Mouse (Mus musculus) stomach, embryonic 16.5 days (tissue): ENCODE measurements around the gene Cgref1. TPM values are rescaled to one million over a fixed set of nuclear protein-coding genes. Genes with fewer than 3 reads are reported as not detected.

Experiments
- ATAC-seq: fragments of 200-750 bp; cut with Nextera tagmentation; 2 replicates; pipeline ENCODE4 v1.8.0; 2017; ENCODE audit warnings: moderate number of reproducible peaks, moderate TSS enrichment; ENCODE audit not compliant: insufficient read depth, low FRiP score
- H3K27ac ChIP-seq: fragments of 300-500 bp; sonication (generic); 2 replicates; pipeline ENCODE4 v1.5.1; 2014; ENCODE audit warnings: low read length
- H3K27me3 ChIP-seq: fragments of 300-500 bp; sonication (generic); 2 replicates; pipeline ENCODE4 v1.6.1; 2014; ENCODE audit warnings: low read length, control low read depth, mixed read lengths; ENCODE audit not compliant: control insufficient read depth, insufficient read depth
- H3K36me3 ChIP-seq: fragments of 300-500 bp; sonication (generic); 2 replicates; pipeline ENCODE4 v1.6.1; 2014; ENCODE audit warnings: low read length; ENCODE audit not compliant: control insufficient read depth, insufficient read depth
- H3K4me1 ChIP-seq: fragments of 300-500 bp; sonication (generic); 2 replicates; pipeline ENCODE4 v1.6.1; 2014; ENCODE audit warnings: low read length, control low read depth, mixed read lengths; ENCODE audit not compliant: control insufficient read depth, insufficient read depth
- H3K4me2 ChIP-seq: fragments of 300-500 bp; sonication (generic); 2 replicates; pipeline ENCODE4 v1.6.1; 2014; ENCODE audit warnings: low read depth, low read length, mixed read lengths
- H3K4me3 ChIP-seq: fragments of 300-500 bp; sonication (generic); replicated peaks from 2 replicates; pipeline ENCODE4 v1.5.1; 2014; ENCODE audit warnings: mild to moderate bottlenecking, low read length
- H3K9ac ChIP-seq: fragments of 300-500 bp; sonication (generic); 2 replicates; pipeline ENCODE4 v1.6.1; 2014; ENCODE audit warnings: low read length
- H3K9me3 ChIP-seq: fragments of 300-500 bp; sonication (generic); replicated peaks from 2 replicates; pipeline ENCODE4 v1.6.1; 2016; ENCODE audit warnings: low read length, control low read depth; ENCODE audit not compliant: control insufficient read depth
- WGBS: fragments of 180-500 bp; shearing (Covaris S2); extraction: QIAGEN DNeasy Blood & Tissue Kit; methylation state at CpG from one replicate; pipeline ENCODE4 v1.1.7; 2014; 5-methylcytosine and 5-hydroxymethylcytosine counted together
- polyA plus RNA-seq: library from polyadenylated mRNA; unstranded; fragments of >200 nt; fragmentation: Nextera tagmentation; extraction: Ambion mirVana; gene quantifications from 2 replicates; pipeline ENCODE4 v1.2.1, GENCODE M21; 2015

The Cgref1 gene
- polyA plus RNA-seq, 1 experiment from 2014 or later = 14.3 TPM

DNA sequence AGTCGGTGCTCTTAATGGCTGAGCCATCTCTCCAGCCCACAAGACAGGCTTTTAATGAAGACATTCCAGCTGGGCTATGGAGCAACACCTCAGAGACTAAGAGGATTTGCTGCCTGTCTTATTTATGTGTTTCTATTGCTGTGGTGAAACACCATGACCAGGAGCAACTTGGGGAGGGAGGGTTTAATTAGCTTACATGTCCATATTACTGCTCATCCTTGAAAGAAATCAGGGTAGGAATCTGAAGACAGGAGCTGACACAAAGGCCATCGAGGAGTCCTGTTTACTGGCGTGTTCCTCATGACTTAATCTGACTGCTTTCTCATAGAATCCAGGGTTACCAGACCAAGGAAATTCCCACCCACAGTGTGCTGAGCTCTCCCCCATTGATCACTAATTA is 18.5 kb upstream of the Cgref1 start:
- ATAC-seq = no peak
- 79% methylated on average over 3 of the region's 3 CpGs for WGBS
- H3K4me3 ChIP-seq = no peak overlapping the region
- H3K27me3 ChIP-seq = no peaks in the 10 kb centered on the region
- no peak overlapping the region for H3K4me2 ChIP-seq
- peaks cover 4% of the 10 kb centered on the region for H3K4me1 ChIP-seq
- H3K9me3 ChIP-seq = no peaks in the 10 kb centered on the region
- H3K9ac ChIP-seq = no peak overlapping the region
- no peak overlapping the region for H3K27ac ChIP-seq
- no peaks in the 10 kb centered on the region for H3K36me3 ChIP-seq

DNA sequence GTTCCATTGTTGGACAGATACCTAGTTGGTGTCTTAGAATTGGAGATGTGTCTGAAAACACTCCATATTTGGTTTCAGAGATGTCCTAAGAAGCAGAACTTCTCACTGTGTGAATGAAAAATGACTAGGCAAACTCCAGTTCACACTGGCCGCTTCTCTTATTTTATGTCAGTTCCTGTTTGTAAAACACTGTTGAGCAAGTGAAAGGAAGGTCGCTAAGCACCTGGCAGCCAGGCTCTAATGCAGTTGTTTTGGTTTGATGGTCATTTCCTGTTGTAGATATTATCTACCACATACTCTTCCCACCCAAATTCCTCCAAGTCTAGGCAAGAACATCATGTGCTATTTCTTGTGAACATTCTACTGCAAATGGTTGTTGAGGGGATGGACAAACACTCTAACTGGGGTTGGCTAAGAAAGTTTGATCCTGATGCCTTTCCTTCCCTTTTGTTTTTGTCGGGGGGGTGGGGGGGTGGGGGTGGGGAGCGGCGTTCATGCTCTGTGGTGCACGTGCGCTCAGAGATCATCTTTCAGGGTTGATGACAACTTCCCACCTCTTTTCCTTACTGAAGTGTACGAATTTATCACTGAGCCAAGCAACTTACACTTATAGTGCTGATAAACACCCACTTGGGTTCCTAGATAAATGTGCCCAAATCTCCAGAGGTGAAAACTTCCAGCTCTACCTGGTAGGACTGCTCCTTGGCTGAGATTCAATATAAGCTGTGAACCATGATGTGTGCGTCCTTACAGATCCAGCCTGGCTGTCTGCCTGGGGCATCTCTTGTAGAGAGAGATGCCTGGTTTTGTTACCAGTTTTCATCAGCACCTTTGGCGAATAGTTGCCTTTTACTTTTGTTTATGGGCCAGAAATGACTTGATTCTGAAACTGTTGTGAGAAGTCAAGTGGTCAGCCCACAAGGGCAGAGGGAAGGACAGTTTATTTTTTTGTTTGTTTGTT is 16.4 kb upstream of the Cgref1 start:
- Histone ChIP-seq H3K4me3 (no peak overlapping the region), H3K4me2 (no peak overlapping the region), H3K27me3 (no peaks in the 10 kb centered on the region), H3K4me1 (peaks cover 19% of the 10 kb centered on the region), H3K36me3 (peaks cover 10% of the 10 kb centered on the region; the same call in 1 of the 2 replicates), H3K27ac (no peak overlapping the region), H3K9me3 (no peaks in the 10 kb centered on the region), H3K9ac (no peak overlapping the region)
- no peak for ATAC-seq
- WGBS = 65% methylated on average over 10 of the region's 10 CpGs

DNA sequence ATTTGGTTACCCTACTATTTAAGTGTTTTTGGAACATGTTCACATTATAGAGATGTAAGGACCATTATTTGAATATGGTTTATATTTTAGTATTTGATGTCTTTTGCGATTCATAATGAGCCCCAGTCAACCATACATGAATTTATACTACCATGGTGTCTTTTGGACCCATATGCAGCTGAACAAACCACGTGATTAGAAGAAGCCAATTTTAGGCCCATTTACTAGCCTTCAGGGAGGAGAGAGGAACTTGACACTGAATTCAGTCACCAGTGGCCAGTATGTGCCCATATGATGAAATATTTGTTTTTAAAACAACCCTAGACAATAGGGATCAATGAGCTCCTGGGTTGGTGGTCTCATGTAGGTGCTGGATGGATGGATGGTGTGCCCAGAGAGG is 15.4 kb upstream of the Cgref1 start:
- Histone ChIP-seq H3K4me3 (peak overlapping the region; percentile 77), H3K4me1 (peaks cover 19% of the 10 kb centered on the region), H3K27ac (peak overlapping the region; percentile 66; the same call in 1 of the 2 replicates), H3K36me3 (peaks cover 10% of the 10 kb centered on the region; the same call in 1 of the 2 replicates), H3K9ac (peak overlapping the region; percentile 93; the same call in 1 of the 2 replicates), H3K27me3 (no peaks in the 10 kb centered on the region), H3K9me3 (no peaks in the 10 kb centered on the region), H3K4me2 (peak overlapping the region; percentile 61)
- no peak for ATAC-seq
- WGBS = 84% methylated on average over 2 of the region's 2 CpGs

DNA sequence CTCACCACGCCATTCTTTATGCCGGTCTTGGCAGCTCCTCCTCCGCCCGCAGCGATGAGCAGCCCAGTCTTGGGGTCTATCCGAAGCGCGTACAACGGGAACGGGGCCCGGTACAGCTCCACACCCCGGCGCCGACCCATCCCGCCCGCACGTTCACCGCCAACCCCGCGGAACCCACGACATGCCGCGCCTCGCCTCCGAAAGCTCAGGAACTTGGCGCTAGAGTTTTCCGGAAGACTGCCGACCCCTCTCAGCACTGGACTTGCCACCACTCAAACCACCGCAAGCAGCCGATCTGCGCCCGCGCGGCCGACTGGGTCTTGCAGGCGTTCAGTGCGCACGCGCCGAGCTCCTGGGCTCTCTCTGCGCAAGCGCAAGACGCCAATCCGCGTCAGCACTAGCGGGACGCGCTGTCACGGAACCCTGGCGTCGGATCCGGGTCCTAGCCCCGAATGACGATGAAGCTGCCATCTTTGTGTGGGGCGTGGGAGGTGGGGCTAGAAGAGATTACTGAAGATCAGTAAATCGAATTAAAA is 14.6 kb upstream of the Cgref1 start, which contains the start of gene Preb:
Gene Preb, minus strand, starts transcription at position 396 of the 536 bp plus-strand sequence.
- ATAC-seq = peak; percentile 98
- peak within 1 kb of the TSS; percentile 91 for H3K27ac ChIP-seq
- H3K27me3 ChIP-seq = no peaks in the 10 kb centered on the region
- peaks cover 19% of the 10 kb centered on the region for H3K4me1 ChIP-seq
- peaks cover 10% of the 10 kb centered on the region; the same call in 1 of the 2 replicates for H3K36me3 ChIP-seq
- under 1% methylated on average over 56 of the region's 56 CpGs for whole genome bisulfite sequencing
- H3K9ac ChIP-seq = peak within 1 kb of the TSS; percentile 93
- H3K9me3 ChIP-seq = no peaks in the 10 kb centered on the region
- peak within 1 kb of the TSS; percentile 84 for H3K4me2 ChIP-seq
- peak within 1 kb of the TSS; percentile 77 for H3K4me3 ChIP-seq

DNA sequence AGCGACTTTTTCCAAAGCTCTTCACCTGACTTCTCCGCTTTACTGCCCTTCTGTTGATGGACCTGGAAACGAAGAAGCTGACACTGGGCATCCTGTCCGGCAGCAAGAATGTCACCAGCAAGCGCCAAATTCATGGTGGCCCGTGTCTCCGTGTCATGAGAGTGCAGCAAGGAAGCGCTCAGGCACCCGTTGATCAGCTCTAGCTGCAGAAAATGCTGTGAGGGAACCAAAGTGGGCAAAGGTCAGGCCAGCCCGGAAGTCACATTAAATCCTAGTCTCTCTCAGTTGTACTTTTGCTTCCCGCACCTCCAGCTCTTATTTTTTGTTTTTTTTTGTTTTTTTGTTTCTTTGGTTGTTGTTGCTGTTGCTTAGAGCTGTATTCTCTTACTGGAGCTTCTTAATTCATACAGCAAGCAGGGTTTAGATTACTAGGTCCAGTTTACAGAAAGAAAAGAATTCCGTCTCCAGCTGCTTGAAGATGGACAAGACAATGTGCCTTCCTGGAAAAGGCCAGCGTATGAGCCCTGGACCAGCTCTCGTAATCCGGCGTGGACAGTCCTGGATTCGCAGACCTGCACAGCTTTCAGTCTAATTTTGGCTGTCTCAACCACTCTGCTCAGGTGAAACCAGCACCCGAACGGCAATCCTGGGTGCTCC is 13.9 kb upstream of the Cgref1 start:
- peaks cover 16% of the 10 kb centered on the region; the same call in 1 of the 2 replicates for H3K36me3 ChIP-seq
- H3K9me3 ChIP-seq = no peaks in the 10 kb centered on the region
- H3K27me3 ChIP-seq = no peaks in the 10 kb centered on the region
- peak overlapping the region; percentile 93 for H3K9ac ChIP-seq
- peak; percentile 4; the same call in 1 of the 2 replicates for ATAC-seq
- H3K27ac ChIP-seq = peak overlapping the region; percentile 91
- H3K4me2 ChIP-seq = peak overlapping the region; percentile 84
- H3K4me1 ChIP-seq = peaks cover 19% of the 10 kb centered on the region
- peak overlapping the region; percentile 77 for H3K4me3 ChIP-seq
- 23% methylated on average over 19 of the region's 19 CpGs for WGBS

DNA sequence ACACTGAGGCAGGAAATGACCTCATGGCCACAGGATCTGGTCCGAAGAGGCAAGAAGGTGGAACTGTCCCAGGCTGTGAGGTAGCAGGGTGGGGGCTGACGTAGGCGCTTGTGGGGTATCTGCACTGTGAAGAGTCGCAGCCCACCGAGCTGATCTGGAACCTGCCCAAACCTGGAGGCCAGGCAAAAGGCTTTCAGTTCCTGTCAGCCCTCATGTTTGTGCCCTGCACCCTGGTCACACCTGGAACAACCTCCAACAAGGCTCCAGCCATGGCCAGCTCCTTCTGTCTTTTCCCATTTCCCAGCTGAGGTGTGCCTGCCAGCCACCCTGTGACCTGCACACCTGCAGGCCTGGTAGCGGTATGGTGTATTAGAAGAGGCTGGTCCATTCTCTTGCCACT is 12.5 kb upstream of the Cgref1 start:
- H3K27ac ChIP-seq = no peak overlapping the region
- WGBS = 93% methylated on average over 6 of the region's 6 CpGs
- peak overlapping the region; percentile 10; the same call in 1 of the 2 replicates for H3K4me3 ChIP-seq
- no peaks in the 10 kb centered on the region for H3K27me3 ChIP-seq
- H3K9ac ChIP-seq = no peak overlapping the region; the same call in 1 of the 2 replicates
- H3K36me3 ChIP-seq = peaks cover 22% of the 10 kb centered on the region; the same call in 1 of the 2 replicates
- no peak for ATAC-seq
- no peaks in the 10 kb centered on the region for H3K9me3 ChIP-seq
- H3K4me1 ChIP-seq = peaks cover 19% of the 10 kb centered on the region
- peak overlapping the region; percentile 84 for H3K4me2 ChIP-seq

DNA sequence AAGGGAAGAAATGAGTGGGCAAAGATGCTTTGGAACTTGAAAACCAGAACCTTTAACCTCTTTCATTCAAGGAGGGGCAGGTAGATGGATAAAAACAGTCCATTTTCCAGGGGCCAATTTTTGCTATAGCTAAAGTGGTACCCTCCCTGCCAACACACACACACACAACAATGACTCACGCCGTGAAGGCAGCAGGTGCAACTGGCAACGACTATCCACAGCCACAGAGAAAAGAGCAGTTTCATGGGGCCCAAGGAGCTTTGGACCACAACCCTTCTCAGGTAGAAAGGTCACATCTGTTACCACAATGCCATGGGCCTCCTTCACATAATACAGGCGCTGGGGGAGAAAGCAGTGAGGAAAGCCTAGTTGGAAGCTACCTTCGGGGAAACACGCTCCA is 10.4 kb upstream of the Cgref1 start:
- H3K36me3 ChIP-seq = peaks cover 26% of the 10 kb centered on the region; the same call in 1 of the 2 replicates

DNA sequence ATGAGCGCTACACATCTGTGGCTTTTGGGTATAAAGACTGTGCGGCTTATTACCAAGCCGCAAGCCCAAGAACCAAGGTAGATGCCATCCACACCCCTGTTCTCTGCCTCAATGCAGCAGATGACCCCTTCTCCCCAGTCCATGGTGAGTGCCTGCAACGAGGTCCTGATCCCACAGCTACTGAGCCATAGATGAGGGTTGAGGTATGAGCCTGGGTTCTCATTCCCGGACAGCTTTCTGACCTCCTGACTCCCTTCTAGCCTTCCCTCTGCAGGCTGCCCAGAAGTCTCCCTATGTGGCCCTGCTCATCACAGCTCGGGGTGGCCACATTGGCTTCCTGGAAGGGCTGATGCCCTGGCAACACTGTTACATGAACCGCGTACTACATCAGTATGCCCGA is 9.2 kb upstream of the Cgref1 start:
- Histone ChIP-seq H3K27ac (no peak overlapping the region), H3K9me3 (no peaks in the 10 kb centered on the region), H3K4me1 (peaks cover 26% of the 10 kb centered on the region), H3K4me2 (no peak overlapping the region), H3K9ac (no peak overlapping the region), H3K36me3 (peaks cover 26% of the 10 kb centered on the region; the same call in 1 of the 2 replicates), H3K27me3 (no peaks in the 10 kb centered on the region), H3K4me3 (no peak overlapping the region)
- ATAC-seq = no peak
- WGBS = 92% methylated on average over 9 of the region's 9 CpGs

More for the DNA sequence above, 10.4 kb upstream of the Cgref1 start:
- no peaks in the 10 kb centered on the region for H3K9me3 ChIP-seq
- H3K4me3 ChIP-seq = no peak overlapping the region
- H3K4me2 ChIP-seq = no peak overlapping the region
- H3K27me3 ChIP-seq = no peaks in the 10 kb centered on the region
- H3K27ac ChIP-seq = no peak overlapping the region
- no peak overlapping the region for H3K9ac ChIP-seq
- no peak for ATAC-seq
- H3K4me1 ChIP-seq = peaks cover 21% of the 10 kb centered on the region
- WGBS = 88% methylated on average over 6 of the region's 6 CpGs
